Mouse (Mus musculus) liver, adult 2 months (tissue): ENCODE data around the gene Aatk.

Source experiments
- CTCF ChIP-seq: fragments of 200-500 bp; IDR thresholded peaks from 2 replicates; pipeline ENCODE4 v1.5.1; 2011; ENCODE audit warnings: low read depth, low read length, control low read depth
- POLR2A ChIP-seq: fragments of 200-500 bp; IDR thresholded peaks from 2 replicates; pipeline ENCODE4 v1.6.1; 2011; ENCODE audit warnings: low read length, control low read depth; ENCODE audit not compliant: insufficient read depth; ENCODE audit errors: extremely low read depth

DNA sequence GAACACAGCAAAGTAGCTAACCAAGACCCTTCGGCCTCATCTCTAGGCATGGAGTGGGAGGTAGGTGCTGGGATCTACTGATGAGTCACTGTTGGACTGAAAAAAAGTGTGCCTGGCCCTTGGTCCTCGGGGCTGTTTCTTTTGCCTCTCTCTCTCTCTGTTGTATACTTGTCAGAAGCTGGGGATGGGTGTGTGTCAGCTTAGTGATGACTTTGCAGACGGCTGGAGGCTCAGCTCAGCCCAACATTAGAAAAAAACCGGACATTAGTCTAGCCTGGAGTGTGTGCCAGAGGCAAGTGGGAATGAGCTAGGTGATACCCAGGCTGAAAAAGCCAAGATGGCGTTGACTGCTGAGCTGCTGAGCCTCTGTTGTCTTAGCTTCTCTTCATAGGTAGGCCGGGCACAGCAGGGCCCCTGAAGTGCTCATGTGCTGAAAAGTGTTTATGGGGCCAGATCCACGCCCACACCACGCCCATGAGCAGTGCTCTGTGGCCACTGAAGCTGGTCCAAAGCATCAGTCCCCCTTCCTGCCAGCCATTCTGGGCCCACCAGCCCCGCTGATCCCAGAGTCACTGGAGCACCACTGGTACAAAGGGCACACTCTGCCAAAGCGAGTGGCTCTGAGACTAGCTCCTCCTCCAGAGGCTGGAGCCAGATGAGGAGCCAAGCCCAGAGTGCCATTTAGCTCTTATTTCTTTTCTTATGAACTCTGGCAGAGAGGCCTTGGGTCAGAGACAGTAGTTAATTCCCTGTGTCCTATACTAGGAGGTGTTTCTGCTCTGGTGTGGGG is 67.2 kb downstream of the Aatk start:
- TF ChIP-seq POLR2A (no peak), CTCF (no peak)
